Mouse (Mus musculus): ENCODE measurements at regions not wholly inside any gene's neighbourhood (a gene's known extent, or its start where the extent isn't known, plus 50 kb on each side); places are given as distances from the start of the nearest gene placed in this dataset.

GRCm38 (mm10) chr14:54059096-54059495 is 194.8 kb downstream of the Dad1 start:
- TF ChIP-seq CTCF (IDR thresholded peaks at IDR 0.05; ENCODE audit: low read depth, low read length) = no peak
- TF ChIP-seq EP300 (IDR thresholded peaks at IDR 0.05; ENCODE audit: insufficient read depth, low read depth, low read length) = no peak
